Mouse (Mus musculus) bone marrow macrophage, adult 2 months (primary cell): ENCODE data around the gene Adam1b. TPM values are rescaled to one million over a fixed set of nuclear protein-coding genes. Genes with fewer than 3 reads are reported as not detected.
A peak's percentile ranks its signal among the peaks of the same experiment; 100 is the strongest.

Source experiments
- H3K27ac ChIP-seq: 2 replicates; pipeline ENCODE4 v1.5.1; 2012; ENCODE audit warnings: low read depth, low read length; ENCODE audit not compliant: insufficient read depth
- H3K4me1 ChIP-seq: 2 replicates; pipeline ENCODE4 v1.6.1; 2012; ENCODE audit warnings: low read length; ENCODE audit not compliant: control insufficient read depth, insufficient read depth
- H3K4me3 ChIP-seq: 2 replicates; pipeline ENCODE4 v1.5.1; 2012; ENCODE audit warnings: mild to moderate bottlenecking, low read length, moderate library complexity; ENCODE audit not compliant: insufficient read depth
- CTCF ChIP-seq: IDR thresholded peaks from 2 replicates; pipeline ENCODE4 v1.5.1; 2012; ENCODE audit warnings: low read depth, mild to moderate bottlenecking, low read length, moderate library complexity
- POLR2A ChIP-seq: IDR thresholded peaks from 2 replicates; pipeline ENCODE4 v1.6.1; 2012; ENCODE audit warnings: mild to moderate bottlenecking, low read depth, low read length, borderline replicate concordance
- polyA plus RNA-seq: library from polyadenylated mRNA; stranded (reverse); fragments of >200 nt; gene quantifications from 2 replicates; pipeline ENCODE4 v1.2.4, GENCODE M21; 2012; ENCODE audit not compliant: missing spikeins, insufficient read depth, insufficient read length

The Adam1b gene
- polyA plus RNA-seq, 1 experiment: not detected

- H3K4me3 ChIP-seq: peak overlapping the region; percentile 40
- TF ChIP-seq POLR2A (no peak), CTCF (no peak)
- peaks cover 30% of the 10 kb centered on the region for H3K4me1 ChIP-seq
- peak overlapping the region; percentile 58 for H3K27ac ChIP-seq
Measured at GRCm38 (mm10) chr5:121450476-121450875, 52.8 kb downstream of the Adam1b start.

Other genes with a start within 250 kb of the Adam1b start
- 233 and 235 TPM in 2 replicates for gene Trafd1, start 117.8 kb downstream of the Adam1b start, polyA plus RNA-seq
- 9.9 and 14.0 TPM in 2 replicates for gene Naa25, start 105.5 kb downstream of the Adam1b start, polyA plus RNA-seq
- 2.3 and 2.8 TPM in 2 replicates for gene Tmem116, start 51.5 kb downstream of the Adam1b start, polyA plus RNA-seq
- 365 and 401 TPM in 2 replicates for gene Erp29, start 50.9 kb downstream of the Adam1b start, polyA plus RNA-seq
- 3.0 and 4.3 TPM in 2 replicates for gene Adam1a, start 42.0 kb upstream of the Adam1b start, polyA plus RNA-seq
- not detected in 2 replicates for gene Gm42878, start 42.0 kb upstream of the Adam1b start, polyA plus RNA-seq
- gene Mapkapk5, start 42.5 kb upstream of the Adam1b start, polyA plus RNA-seq: 75.7 TPM in 2 replicates
- 844 and 895 TPM in 2 replicates for gene Aldh2, start 90.4 kb upstream of the Adam1b start, polyA plus RNA-seq
- 8.6 and 9.0 TPM in 2 replicates for gene Acad12, start 115.5 kb upstream of the Adam1b start, polyA plus RNA-seq
- 3.3 and 5.5 TPM in 2 replicates for gene Acad10, start 157.1 kb upstream of the Adam1b start, polyA plus RNA-seq
- 37.7 and 41.2 TPM in 2 replicates for gene Brap, start 157.1 kb upstream of the Adam1b start, polyA plus RNA-seq
- 62.9 and 70.6 TPM in 2 replicates for gene Atxn2, start 207.9 kb upstream of the Adam1b start, polyA plus RNA-seq